Mouse (Mus musculus) ES-Bruce4 (cell line): ENCODE results near the gene Bag6.

ENCODE experiments used
- CTCF ChIP-seq: IDR thresholded peaks from one replicate; pipeline ENCODE4 v1.8.1; 2011; ENCODE audit warnings: low read depth, low read length
- EP300 ChIP-seq: IDR thresholded peaks from 2 replicates; pipeline ENCODE4 v1.6.1; 2011; ENCODE audit warnings: low read depth, low read length; ENCODE audit not compliant: insufficient read depth
- POLR2A ChIP-seq: IDR thresholded peaks from one replicate; pipeline ENCODE4 v1.8.1; 2011; ENCODE audit warnings: low read length; ENCODE audit not compliant: insufficient read depth

DNA sequence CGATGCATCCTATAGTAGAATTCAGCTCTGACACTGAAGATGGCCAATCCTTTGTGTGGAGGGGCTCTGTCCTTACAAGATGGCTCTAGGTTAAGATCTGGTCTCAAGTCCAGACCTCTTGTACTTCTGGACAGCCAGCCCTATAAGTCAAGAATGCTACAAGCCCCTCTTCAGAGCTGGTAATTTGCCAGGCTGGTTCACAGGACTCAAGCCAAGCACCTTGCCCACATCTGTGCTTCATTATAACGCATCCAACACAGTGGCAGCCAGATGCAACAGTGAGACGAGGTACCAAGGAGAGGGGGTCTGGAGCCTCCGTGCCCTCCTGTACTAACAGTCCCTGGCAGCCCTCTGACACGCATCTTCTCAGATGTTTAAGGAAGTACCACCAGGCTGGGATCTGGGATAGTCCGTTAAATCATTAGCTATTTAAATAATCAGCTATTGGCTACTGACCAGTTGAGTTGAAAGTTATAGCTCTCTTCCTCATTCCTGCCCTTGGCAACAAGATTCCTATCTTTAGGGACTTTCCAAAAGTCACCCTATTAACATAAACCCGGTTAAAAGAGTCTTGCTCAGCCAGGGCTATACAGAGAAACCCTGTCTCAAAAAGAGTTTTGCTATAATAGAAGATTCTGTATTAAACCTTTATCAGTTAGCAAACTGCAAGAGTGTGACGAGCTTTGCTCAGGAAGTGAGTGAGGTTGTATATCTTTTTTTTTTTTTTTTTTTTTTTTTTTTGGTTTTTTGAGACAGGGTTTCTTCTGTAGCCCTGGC is 39.4 kb downstream of the Bag6 start:
- TF ChIP-seq EP300 (no peak), POLR2A (no peak), CTCF (no peak)
